Mouse (Mus musculus): Measurements from ENCODE around the gene Stard9.
"Not testable (repeated sequence)": the region's sequence is repeated elsewhere in the genome, so short reads cannot be mapped to it uniquely, and the experiment has no call there.

Gene Stard9

DNA sequence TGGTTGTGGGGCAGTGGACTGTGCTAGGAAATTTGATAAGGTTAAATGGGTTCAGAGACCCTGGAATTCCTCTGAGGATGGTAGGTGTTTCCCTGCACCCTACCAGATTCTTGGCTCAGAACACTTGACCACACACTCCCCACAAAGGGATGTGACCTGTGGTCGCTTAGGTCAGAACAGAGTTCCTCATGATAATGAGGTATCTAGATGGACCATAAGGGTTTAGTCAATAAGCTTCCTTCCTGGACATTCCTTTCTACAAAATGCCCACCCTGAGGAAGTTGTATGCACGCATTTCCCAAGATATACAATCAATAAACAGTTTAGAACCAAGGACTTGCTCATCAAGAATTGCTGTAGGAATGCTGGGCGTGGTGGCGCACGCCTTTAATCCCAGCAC, 27.0 kb downstream of the Stard9 start:
- DNase-seq = no peak

DNA sequence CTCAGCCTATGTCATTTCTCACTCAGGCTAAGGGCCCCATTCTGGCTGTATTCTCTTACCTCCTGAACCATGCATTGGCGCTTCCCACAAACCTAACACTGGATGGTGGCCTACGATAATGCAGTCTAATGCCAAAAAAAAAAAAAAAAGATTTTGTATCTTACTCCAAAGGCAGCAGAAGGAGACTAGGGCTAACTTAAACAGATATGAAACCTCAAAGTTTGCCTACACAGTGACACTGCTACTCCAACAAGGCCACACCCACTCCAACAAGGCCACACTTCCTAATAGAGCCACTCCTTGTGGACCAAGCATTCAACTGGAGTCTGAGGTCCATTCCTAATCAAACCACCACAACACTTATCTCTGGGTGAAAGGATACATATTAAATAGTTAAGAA, 27.8 kb downstream of the Stard9 start:
- no peak for DNase-seq

DNA sequence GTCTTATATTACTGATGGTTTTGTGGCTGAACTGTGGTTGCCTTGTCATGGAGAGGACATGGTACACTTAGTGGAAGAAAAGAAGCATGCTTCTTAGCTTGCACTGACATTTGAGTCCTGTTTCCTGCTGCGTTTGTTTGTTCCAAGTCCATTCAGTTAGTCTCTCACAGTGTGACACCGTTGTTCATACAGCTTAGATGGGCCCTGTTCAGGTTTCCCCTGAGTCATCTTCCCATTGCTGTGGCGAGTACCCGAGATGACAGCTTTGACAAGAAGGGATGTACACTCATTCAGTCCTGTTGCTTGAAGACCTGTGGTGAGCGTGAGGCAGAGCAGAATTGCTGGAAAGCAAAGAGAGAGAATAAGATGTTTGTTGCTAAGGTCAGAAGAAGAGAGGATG, 29.6 kb downstream of the Stard9 start:
- DNase-seq = no peak

DNA sequence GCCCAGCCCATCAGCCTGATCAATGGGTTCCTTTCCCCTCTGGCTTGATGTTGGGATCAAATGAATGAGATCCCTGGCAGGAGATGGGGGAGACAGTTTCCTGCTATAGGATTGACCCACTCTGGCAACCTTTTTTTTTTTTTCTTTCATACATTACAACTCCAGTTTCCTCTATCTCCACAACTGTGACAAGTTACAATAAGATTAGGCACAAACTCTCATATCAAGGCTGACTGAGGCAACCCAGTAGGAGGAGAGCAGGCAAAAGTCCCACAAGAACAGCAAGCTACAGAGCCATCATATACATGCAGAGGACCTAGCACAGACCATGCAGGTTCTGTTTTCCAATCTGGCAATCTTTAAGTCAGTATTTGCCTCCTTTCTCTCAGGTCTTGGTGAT, 30.4 kb downstream of the Stard9 start:
- DNase-seq = no peak

DNA sequence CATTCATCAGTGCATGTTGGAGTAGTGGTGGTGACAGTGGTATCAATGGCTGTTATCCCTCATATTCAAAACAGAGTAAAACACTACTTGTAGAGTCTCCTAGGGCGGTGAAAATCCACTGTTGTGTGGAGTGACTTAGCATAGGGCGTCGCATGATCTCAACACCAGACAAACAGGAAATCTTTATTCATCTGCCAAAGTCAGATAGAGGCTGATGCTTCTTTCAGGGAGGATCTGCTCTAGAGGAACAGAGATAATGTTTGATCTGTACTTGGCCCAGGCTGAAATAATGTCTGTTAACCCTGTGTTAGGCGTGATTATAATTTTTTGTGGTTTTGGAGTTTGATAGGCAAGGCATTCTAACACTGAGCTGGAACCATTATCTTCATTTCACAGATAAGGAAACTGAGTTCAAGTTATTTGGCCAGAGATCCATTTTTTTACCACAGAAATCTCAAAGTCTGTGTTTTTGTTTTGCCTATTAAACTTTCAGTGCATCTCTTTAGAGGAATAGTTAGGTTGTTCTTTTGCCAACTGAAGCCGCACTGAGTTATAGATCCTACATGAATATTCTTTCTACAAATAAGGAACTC, 31.7 kb downstream of the Stard9 start:
- DNase-seq = peak; percentile 36

DNA sequence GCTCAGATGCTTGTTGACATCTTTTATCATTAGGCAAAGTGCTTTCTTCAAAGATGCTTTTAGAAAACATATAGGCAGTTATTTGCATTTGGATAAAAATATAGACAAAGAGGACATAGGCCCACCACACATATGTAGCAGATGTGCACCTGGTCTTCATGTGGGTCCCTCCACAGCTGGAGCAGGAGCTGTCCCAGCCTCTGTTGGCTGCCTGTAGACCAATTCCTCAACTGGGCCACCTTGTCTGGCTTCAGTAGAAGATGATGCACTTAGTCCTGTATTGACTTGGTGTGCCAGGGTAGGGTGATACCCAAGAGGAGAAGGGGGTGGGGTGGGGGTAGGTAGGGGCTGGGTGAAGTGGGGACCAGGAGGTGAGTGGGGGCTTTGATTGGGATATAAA, 33.8 kb downstream of the Stard9 start:
- no peak for DNase-seq

DNA sequence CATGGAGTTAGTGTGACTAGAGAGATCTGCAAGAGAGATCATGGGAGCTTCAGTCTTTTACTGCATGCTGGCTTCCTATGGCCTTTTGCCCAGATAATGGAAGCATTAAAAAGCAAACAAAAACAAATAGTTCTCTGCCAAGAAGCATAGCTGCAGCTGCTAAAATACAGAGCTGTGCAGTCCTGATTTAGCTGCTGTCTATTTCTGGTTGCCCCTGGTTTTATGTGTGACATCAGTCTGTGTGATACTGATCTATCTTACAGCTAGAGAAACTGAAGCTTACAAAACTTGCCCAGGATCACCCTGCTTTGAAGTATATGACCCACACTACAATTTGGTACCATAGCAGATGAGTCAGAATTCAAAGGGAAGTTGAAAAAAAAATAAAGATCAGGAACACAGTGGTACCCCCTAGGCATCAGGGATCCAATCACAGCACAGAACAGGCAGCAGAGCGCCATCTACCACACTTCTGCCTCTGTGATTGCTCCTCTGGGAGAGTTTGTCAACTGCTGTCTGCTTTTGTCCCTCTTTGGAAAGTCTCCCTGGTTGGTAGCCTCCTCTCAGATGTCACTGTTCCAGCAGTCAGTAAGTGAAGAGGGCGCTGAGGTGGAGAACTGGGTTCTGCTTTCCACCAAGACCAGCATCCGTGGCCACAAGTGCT, 34.7 kb downstream of the Stard9 start:
- DNase-seq = peak; percentile 40

DNA sequence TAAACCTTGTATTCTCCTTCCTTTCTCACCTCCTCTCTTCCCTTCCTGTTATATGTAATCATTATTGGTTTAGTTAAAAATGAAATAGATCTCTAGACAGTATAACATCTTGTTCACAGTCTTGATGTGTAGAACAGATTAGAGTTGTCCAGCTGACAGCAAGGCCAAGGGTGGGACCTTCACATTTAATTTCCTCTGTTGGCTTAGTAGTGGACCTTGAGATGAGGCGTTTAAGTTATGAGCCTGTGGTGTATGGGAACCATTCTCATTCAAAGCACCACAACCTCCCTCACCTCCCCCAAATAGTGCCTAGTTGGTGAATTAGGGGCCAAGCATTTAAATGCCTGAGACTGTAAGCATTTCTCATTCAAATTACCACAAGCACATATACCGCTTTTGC, 38.5 kb downstream of the Stard9 start:
- no peak for DNase-seq

DNA sequence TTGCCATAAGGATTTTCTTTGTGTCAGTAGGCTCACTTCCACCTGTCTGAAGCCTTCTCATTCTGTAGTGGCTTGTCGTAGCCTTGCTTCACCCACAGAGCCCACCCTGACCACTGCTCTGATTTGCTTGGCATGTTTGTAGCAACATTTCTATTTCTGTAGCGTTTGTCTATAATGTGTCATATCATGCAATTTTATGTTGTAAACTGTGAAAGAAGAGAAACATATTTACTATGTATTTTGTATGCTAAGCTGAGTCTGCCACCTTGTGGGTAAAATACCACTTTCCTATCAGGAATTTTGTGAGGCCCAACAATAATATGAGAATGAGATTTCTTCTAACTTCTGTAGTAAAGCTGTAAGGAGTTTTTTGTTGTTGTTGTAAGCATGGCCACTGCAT, 41.3 kb downstream of the Stard9 start:
- DNase-seq = no peak

DNA sequence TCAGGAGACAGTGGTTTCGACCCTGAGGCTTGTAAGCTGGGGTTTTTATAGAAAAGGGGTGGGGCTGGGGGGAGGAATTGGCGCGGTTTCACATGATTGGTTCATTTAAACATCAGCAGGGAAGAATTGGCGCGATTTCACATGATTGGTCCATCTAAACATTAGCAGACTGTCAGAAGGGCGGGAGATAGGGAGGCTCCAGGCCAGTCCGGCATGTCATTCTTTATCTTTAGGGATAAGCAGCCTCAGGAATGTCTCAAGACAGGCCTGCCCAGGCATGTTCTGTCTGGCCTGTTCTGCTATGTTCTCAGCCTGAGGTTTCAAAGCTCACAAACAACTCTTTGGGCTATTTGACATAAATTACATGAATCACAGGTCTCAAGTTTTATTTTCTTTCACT, 52.2 kb downstream of the Stard9 start:
- DNase-seq = not testable (repeated sequence)

DNA sequence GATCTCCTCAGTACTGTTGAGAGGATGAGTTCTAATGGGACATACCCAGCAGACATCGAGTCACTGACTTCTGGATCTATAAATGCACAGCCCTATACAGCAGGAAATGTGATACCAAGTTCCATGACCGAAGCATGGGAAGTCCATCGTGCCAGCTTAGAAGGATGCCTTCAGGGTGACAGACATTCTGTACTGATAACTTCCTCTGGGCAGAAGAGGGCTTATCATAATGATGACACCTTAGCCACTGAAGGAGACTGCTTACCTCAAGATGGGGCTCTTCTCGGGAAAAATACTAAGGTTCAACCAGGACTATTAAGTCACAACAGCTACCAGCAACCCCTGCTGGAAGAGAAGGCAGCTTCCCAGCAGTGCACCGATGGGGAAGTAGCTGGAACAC, 68.8 kb downstream of the Stard9 start:
- DNase-seq = no peak

DNA sequence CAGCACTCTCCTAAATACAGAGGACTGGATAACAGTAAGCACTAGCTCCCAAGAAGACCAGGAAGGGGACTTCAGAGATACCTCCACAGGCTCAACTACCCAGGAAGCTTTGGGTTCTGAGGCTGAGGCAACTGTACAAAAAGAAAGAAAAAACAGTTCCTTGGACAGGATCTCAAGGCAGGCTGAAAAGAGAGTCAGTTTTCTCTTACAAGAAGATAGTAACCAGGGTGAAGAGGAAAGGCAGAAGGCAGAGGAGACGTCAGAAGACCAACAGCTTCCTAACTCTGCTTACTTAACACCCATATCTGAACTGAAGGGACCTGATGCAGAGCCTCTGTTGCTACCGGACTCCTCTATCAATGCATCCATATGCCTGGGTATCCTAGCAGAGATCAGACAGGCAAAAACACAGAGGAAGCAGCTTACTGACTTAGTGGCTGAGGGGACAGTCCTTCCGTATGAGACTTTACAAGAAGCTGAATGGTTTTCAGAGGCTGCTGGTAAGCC, 71.5 kb downstream of the Stard9 start:
- DNase-seq = no peak

DNA sequence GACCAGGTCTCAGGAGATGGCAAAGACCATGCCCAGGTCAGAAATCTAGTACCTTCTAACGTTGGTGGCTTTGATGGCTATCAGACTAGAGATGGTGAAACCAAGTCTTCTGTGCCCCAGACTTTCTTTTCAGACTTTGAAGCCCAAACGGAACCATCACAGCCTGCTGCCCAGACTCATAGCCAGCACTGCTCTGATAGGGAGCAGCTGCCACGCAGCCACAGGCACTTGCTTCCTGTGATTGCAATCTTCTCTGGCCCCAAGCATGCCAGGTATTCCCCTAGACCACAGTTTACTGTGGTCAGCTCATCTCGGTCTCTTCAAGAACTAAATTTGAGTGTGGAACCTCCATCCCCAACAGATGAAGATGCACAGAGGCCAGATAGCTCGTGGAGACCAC, 73.8 kb downstream of the Stard9 start:
- DNase-seq = no peak

DNA sequence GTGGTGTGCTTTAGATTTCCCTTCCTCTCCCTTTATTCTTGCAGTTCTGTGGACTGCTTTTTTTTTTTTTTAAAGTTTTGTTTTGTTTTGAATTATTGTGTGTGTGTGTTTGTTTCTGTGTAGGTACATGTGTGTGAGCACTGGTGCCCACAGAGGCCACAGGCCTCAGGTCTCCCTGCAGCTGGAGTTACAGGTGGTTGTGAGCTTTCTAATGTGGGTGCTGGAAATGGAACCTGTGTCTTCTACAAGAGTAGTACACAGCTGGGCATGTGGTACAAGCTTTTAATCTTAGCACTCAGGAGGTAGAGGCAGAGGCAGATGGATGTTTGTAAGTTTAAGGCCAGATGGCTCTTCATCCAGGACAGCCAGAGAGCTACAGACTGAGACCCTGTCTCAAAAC, 78.1 kb downstream of the Stard9 start:
- DNase-seq = no peak

DNA sequence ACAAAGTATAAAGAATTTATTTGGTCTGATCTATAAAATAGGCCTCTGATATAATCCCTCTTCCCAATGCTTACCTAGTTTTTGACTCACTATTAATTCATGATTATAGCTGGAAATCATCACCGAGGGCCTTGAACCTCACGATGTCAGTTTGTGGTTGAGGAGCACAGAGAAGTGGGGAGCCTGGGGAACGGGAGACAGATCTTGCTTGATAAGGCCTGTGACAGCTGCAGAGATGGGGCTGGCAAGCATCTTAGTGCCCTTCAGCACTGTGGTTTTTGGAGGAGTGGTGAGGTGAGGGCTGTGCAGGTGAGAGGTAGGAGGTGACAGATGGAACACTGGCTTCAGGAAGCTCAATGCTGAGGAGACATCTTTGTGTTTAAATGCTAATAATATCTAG, 81.2 kb downstream of the Stard9 start:
- DNase-seq = no peak

DNA sequence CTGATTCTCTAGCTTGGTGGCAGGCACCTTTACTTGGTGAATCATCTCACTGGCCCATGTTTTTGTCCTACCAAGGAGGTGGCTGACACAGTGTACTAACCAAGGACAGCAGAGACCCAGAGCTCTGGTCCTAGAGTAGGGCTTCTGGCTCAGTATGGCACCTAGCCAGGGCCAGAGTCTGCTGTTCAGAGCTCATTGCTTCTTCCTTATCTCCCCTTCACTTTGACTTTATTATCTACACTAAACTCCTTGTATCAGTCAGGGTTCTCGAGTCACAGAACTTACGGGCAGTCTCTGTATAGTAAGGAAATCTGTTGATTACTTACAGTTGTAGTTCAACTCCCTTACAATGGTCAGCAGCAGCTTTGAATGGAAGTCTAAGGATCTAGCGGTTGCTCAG, 82.0 kb downstream of the Stard9 start:
- DNase-seq = no peak

DNA sequence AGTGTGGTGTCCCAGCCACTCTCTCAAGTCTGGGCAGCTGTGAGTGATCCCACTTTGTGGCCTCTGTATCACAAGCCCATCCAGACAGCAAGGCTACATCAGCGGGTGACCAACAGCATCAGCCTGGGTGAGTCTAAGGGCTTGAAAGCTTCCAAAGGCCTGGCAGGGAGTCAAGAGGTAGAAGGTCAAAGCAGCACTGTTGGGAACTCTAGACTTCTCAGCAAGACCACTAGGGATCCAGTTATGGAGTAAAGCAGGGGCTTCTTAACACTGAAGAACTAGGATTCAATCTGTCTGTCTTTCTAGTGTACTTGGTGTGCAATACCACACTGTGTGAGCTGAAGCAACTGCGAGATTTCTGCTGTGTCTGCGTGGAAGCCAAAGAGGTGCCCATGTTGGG, 84.5 kb downstream of the Stard9 start:
- DNase-seq = no peak

DNA sequence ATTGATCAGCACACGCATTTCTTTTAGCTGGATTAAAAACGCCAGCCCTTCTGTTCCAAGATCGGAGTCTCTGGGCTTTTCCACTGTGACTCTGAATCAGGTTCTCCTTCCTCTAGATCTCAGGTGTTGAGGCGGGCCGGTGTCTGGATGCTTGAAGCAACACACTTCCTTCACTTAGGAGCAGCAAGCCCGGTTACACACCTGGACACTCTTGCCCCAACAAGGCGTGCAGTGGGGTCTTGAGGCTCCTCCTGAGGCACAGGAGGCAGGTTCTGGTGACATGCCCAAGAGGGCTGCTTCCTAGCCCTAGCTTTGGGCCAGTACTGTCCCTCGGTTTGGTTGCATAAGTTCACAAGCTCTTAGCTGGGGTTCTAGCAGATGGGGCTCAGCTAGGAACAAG, 89.6 kb downstream of the Stard9 start:
- no peak for DNase-seq

DNA sequence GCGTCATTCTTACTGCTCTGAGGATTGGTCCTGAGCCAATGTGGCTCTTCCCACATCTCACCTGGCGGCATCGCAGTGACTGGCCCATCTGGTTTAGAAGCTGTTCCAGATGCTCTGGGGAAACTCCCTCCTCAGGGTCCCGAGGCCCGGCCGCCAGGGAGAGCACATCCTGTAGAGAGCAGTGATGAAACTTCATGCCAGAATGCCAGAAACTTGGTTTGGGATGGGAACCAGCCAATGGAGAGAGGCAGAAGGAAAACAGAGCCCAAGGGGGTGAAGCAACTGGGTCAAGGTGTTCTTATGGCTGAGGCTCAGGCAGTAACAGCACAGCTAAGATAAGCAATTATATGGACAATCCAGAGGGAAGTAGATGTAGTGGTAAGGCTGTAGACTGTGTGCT, 91.9 kb downstream of the Stard9 start:
- no peak for DNase-seq

DNA sequence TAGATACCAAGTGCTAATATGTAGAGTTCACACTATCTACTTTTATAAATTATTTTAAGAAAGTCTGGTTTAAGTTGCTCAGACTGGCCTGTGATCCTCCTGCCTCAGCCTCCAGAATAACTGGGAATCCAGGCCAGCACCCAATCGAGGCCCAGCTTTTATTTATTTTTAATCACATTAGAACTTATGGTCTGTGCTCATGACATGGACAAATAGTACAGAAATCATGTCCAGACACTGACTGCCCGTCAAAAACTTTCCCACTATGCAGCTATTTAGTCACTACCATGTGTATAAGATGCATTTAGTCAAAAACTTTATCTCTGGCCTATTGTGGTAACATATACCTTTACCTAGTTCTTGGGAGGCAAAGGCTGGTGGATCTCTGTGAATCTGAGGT, 93.0 kb downstream of the Stard9 start:
- DNase-seq = no peak

DNA sequence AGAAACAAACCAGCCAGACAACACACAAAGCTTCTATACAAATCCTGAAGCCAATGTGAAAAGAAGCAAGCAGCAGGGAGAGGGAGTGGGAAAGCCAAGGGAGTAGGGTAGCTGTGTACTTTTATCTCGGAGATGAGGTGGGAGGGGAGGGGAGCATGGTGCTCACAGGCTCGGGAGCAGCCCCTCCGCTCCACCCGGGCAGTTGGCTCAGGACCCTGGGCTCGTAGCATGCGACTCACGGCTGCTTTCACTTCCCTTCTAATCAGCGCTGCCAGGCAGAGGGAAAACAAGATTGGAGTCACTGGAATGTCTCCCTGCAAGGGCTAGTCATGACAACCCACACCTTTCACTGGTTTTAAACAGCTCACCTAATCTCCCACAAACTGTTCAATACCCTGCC, 93.6 kb downstream of the Stard9 start:
- no peak for DNase-seq

DNA sequence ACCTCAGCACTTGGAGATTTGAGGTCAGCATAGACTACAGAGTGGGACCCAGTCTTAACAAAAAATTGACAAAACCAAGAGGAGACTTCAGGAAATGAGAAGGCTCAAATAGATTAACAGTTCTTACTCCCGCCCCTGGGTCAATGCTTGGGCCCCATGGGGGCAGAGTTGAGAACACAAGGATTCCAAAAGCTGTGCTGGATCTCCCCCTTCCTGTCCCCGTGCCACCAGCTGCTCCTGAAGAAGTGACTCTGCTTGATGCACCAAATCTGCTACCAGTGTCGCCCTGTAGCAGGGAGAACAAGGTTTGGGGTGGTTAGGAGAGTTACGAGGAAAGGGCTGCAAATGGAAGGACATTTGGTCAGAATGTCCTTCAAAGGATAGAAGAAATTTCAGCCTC, 94.7 kb downstream of the Stard9 start:
- no peak for DNase-seq

DNA sequence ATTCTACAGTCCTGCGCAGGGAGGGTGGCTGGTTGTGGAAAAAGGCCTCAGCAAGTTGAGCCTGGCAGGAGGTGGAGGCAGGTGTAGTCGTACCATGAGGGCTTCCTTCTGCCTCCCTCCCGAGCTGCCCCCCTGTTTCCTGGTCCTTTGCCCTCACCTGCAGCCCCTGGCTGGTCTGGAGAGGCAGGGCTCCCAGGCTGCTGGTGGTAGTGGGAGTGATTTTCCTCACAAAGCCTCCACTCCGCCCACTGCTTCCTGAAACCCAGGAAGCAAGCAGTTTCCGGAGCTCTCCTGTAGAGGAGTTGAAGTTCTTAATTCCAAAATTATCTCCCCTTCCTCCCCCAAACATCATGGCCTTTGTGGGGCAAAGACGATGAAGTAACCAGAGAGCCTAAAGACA, 95.3 kb downstream of the Stard9 start:
- DNase-seq = no peak

DNA sequence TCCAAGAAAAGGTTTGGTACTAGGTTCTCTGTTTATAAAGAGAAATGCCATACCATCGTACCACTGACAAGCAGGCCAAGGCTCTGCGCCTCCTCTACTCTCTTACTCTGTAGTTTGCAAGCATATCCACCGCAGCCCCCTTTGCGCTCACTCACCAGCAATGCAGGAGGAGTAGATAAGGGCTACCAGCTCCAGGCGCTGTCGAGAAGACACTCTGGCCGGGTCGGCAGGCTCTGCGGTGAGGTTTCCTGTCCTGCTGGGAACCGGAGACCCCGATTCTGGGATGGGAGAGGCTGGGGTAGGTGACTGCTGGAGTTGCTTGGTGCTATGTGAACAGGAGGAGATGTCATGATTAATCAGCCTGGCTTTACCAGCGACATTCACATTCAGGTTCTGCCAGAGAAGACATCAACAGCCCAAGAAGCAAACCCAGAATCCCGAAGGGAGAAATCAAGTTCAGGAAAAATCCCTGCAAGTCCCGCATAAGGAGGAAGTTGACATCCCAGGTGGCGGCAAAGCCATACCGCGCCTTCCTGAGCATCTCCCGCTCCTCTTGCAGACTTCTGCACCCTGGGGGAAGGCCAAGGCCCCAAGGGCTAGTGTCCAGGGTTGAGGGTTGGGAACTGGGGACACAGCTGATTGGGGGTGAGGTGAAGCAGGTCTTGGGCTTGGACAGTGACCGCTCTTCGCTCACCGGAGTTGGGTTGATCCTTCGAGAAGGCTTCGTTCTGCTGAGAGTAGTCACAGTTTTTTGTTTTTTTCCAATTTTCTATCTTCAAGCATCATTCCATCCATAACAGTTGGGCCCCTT, 101.1 kb downstream of the Stard9 start:
- peak; percentile 17 for DNase-seq

Data from kidney, postnatal 14 days (tissue).